Mouse (Mus musculus) monocyte, adult 5-6 weeks (primary cell): Measurements from ENCODE around the gene Olfr437. TPM values are rescaled to one million over a fixed set of nuclear protein-coding genes. Genes with fewer than 3 reads are reported as not detected.
"Not testable (repeated sequence)": the region's sequence is repeated elsewhere in the genome, so short reads cannot be mapped to it uniquely, and the experiment has no call there.

Source experiments
- ATAC-seq: fragments of 153-309, 156-312 bp; replicated peaks from 2 replicates; pipeline ENCODE4 v1.8.0; 2017; ENCODE audit warnings: mild to moderate bottlenecking; ENCODE audit not compliant: low TSS enrichment, insufficient number of reproducible peaks, severe bottlenecking, poor library complexity, low FRiP score
- total RNA-seq: library from RNA; stranded (forward); fragments of 200-1000, 200-491, 200-594 nt; gene quantifications from 3 replicates; pipeline ENCODE4 v1.2.3, GENCODE M21; 2017

Gene Olfr437
- not detected in 3 replicates for total RNA-seq

DNA sequence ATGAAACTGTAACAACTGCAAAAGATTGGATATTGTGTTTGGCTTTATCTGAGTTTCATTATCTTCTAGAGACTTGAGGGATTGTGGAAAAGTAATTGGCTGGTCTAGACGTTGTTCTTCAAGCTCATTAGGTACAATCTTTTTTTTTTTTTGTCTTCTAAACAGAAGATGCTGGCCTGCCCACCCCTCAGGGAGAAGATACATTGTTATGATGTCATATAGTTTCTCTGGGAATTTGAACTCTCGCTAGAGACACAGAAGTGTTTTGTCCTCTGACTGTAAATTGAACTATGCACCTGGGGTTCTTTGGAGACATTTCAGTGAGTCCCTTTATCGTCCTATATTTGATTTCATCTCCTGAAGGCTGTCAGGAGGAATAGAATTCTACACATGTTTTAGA is at the start of gene Olfr437:
TSS of gene Olfr437 (plus strand) at position 301 of the 400 bp plus-strand sequence.
- no peak for ATAC-seq

DNA sequence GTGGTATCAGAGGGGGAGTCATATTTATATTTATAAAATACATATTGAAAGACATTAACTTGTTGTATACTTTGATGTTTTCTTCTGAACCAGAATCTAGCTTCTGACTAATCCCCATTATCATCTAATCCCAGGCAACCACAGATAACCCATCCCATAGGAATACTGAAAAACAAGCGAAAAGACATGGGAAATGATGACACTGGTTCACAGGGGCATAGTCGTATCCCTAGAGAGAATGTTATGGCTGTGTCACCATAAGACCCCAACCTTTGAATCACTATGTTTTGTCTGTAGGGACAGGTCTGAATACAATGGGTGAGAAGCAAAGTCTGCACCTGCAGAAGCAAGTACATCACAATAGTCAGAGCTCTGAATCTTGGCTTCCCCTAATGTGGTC is 16.8 kb upstream of the Olfr437 start, which contains the start of gene Olfr237-ps1:
TSS of gene Olfr237-ps1 (plus strand) at position 301 of the 400 bp plus-strand sequence.
- not testable (repeated sequence) for ATAC-seq

- no peak for ATAC-seq
Measured at GRCm38 (mm10) chr6:43159502-43159901, 3.6 kb upstream of the Olfr437 start.

GRCm38 (mm10) chr6:43167246-43167645 is 4.2 kb downstream of the Olfr437 start:
- ATAC-seq: no peak

GRCm38 (mm10) chr6:43171840-43172239 is 8.8 kb downstream of the Olfr437 start, which contains the start of gene Olfr13:
TSS of gene Olfr13 (plus strand) at chr6:43172140.
- ATAC-seq: no peak

DNA sequence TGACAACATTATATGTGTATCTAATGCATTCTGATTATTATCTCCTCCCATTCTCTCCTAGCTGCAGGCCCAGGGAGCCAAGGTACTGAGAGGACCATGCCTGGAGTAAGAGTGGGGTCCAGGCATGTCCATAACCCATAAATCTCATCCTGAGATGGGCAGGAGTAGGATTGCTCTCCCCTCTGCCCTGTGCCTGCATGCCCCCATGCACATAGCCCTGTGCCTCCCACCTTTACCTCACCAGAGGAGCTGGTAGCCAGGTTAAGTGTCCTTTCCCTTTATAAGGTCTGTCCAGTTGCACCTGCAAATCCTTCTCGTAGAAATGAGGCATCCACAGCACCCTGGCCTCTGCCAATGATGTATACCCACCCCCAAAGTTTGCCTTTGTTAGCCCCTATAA is 15.0 kb downstream of the Olfr437 start:
- ATAC-seq: no peak

- no peak for ATAC-seq
Measured at GRCm38 (mm10) chr6:43178584-43179501, 15.8 kb downstream of the Olfr437 start.

DNA sequence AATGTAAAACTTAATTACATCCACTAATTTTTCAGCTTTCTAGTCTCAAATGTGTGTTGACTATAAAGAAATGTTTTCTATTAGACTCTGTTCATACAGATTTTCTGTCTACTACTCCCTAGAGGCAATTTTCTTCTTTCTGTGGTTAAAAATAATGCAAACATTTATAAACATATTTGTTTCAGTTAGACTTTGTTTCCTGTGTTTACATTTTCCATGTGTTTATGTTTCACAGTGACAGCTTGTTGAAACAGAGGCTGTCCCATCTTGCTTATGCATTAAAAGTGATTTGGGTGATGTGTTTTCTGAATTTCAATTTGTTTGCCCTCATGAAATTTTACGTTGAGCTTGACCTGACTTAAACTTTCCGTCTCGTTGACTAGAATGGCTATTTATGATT is 27.9 kb downstream of the Olfr437 start:
- ATAC-seq: no peak

DNA sequence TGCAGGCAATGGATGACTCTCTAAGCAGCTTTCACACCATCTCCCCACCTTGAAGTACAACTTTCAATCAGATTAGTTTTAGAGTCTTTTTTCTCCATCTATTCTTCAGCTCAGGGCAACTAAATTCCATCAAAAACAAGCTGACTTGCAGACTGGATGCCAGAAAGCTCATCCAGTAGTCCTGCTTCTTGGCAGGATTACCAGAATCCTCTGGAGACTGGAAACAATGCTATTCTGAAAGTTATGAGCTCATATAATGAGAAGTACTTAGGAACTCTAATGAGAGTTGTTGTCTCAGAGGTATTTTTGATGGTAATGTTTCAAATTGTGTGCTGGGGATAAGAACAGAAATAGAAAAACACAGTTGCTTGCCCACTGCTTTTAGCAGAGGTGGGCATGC is 33.7 kb downstream of the Olfr437 start, which contains the start of gene Olfr435:
TSS of gene Olfr435 (plus strand) at position 366 of the 400 bp plus-strand sequence.
- no peak for ATAC-seq

DNA sequence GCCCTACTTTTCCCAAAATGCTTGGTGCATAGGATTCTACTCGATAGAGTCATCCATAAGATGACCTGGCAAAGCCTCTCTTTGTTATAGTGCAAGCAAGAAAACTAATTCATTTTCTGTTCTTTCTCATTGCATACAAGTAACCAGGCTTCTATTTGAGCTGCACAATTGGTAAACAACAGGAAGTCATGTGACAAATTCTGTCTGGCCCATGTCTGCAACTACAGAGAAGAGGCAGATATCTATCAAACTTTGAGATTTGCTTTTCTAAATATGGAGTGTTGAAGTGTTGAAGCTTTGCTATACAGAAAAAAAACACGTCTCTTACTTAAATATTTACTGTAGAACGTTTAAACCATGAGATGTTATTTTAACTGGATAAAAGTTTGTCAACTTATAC is 35.0 kb downstream of the Olfr437 start:
- ATAC-seq: no peak

GRCm38 (mm10) chr6:43202786-43203185 is 39.7 kb downstream of the Olfr437 start:
- ATAC-seq: no peak

DNA sequence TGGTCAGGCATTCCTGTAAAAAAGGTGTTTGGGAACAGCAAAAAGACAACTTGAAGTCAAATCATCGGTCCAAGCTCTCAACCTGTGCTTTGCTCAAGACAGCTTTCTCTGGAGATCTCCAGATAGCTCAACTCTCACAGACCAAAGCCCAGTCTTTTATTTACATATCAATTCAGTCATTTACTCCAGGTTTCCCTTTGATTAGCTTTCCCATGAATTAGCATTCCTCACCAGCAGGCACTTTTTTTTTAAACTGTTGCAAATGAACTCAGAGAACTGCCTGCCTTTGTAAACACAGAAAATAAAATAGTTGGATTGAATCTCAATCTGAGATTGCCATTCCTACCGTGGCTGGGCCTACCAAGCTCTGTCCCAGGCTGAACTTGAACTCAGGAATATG is 42.3 kb downstream of the Olfr437 start:
- ATAC-seq: no peak

DNA sequence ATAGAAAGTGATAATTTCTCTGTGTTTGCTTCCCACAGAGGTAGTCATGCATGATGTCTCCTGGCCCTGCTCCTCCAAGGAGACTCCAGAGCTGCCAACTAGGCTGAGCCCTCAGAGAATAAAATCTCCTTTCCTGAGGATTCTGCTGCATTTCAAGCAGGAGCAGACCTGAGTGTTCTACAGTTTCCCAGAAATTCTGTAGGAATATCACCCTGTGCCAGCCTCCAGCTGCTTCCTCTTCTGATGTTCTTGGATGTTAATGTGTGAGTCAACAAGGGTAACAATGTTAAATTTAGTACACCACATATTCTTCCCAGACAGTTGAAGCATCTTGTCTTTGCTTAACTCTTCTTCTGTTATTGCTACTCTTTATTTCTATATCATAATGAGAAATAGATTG is 49.8 kb downstream of the Olfr437 start, which contains the start of gene Olfr434:
TSS of gene Olfr434 (plus strand) at position 149 of the 400 bp plus-strand sequence.
- ATAC-seq: not testable (repeated sequence)

Other genes starting within 250 kb of the Olfr437 start
- gene Olfr446, start 241.9 kb upstream of the Olfr437 start, total RNA-seq: not detected in 3 replicates
- not detected in 3 replicates for gene Olfr444, start 214.2 kb upstream of the Olfr437 start, total RNA-seq
- gene Olfr441, start 56.9 kb upstream of the Olfr437 start, total RNA-seq: not detected in 3 replicates
- 0.19 TPM in 1 of 3 replicates, not detected in the others for gene Olfr237-ps1, start 16.7 kb upstream of the Olfr437 start, total RNA-seq
- gene Olfr13, start 8.9 kb downstream of the Olfr437 start, total RNA-seq: 2.0 TPM in 1 of 3 replicates, not detected in the others
- gene Olfr435, start 33.9 kb downstream of the Olfr437 start, total RNA-seq: not detected in 3 replicates
- not detected in 3 replicates for gene Olfr434, start 49.7 kb downstream of the Olfr437 start, total RNA-seq
- not detected in 3 replicates for gene Olfr47, start 68.2 kb downstream of the Olfr437 start, total RNA-seq
- 2.0 to 8.9 TPM (median 4.7 TPM) in 3 replicates for gene Arhgef5, start 102.3 kb downstream of the Olfr437 start, total RNA-seq
- gene Nobox, start 146.3 kb downstream of the Olfr437 start, total RNA-seq: not detected in 3 replicates